Mouse (Mus musculus) ES-E14 (cell line): ENCODE data around the gene Chd1. TPM values are rescaled to one million over a fixed set of nuclear protein-coding genes. Genes with fewer than 3 reads are reported as not detected.

ENCODE experiments used
- DNase-seq: peaks from one replicate; pipeline ENCODE4 v3.0.0-alpha.2; 2013; ENCODE audit warnings: low read depth, low spot score
- H3K27ac ChIP-seq: 2 replicates; pipeline ENCODE4 v1.5.1; 2012; ENCODE audit warnings: low read depth, mild to moderate bottlenecking, low read length, moderate library complexity, mixed read lengths; ENCODE audit not compliant: poor library complexity, insufficient read depth, severe bottlenecking
- H3K36me3 ChIP-seq: 2 replicates; pipeline ENCODE4 v1.6.1; 2012; ENCODE audit warnings: mild to moderate bottlenecking, low read length, moderate library complexity, mixed read lengths; ENCODE audit not compliant: control insufficient read depth, poor library complexity, insufficient read depth, severe bottlenecking
- H3K4me1 ChIP-seq, 2 experiments: fragments of 150-350 bp in 1 of 2; sonication (generic) in 1 of 2; 2 replicates each; pipeline ENCODE4 v1.6.1; 2012; ENCODE audit warnings: low read length in 2 of 2, mild to moderate bottlenecking in 1 of 2, mixed read lengths in 1 of 2; ENCODE audit not compliant: control insufficient read depth in 2 of 2, insufficient read depth in 2 of 2, poor library complexity in 1 of 2
- H3K4me3 ChIP-seq, 2 experiments: fragments of 150-350 bp in 1 of 2; sonication (generic) in 1 of 2; 2 replicates each; pipeline ENCODE4 v1.5.1; 2012; ENCODE audit warnings: low read length in 2 of 2, low read depth in 1 of 2, mild to moderate bottlenecking in 1 of 2, mixed read lengths in 1 of 2; ENCODE audit not compliant: insufficient read depth in 1 of 2, poor library complexity in 1 of 2, severe bottlenecking in 1 of 2
- H3K9ac ChIP-seq: 2 replicates; pipeline ENCODE4 v1.6.1; 2012; ENCODE audit warnings: low read depth, mild to moderate bottlenecking, low read length, mixed read lengths; ENCODE audit not compliant: poor library complexity, insufficient read depth, severe bottlenecking
- H3K9me3 ChIP-seq: fragments of 150-350 bp; sonication (generic); 2 replicates; pipeline ENCODE4 v1.6.1; 2012; ENCODE audit warnings: low read depth, mild to moderate bottlenecking, low read length; ENCODE audit not compliant: control insufficient read depth, insufficient read depth
- CHD2 ChIP-seq: IDR thresholded peaks from 2 replicates; pipeline ENCODE4 v1.6.1; 2014; ENCODE audit warnings: mild to moderate bottlenecking, low read depth, low read length, inconsistent platforms
- HCFC1 ChIP-seq: IDR thresholded peaks from 2 replicates; pipeline ENCODE4 v1.6.1; 2012; ENCODE audit warnings: low read length, inconsistent platforms, borderline replicate concordance; ENCODE audit not compliant: insufficient read depth
- MAFK ChIP-seq: IDR thresholded peaks from 2 replicates; pipeline ENCODE4 v1.6.1; 2014; ENCODE audit warnings: mild to moderate bottlenecking, low read depth, low read length, inconsistent platforms; ENCODE audit not compliant: insufficient read depth
- ZC3H11A ChIP-seq: IDR thresholded peaks from 2 replicates; pipeline ENCODE4 v1.6.1; 2012; ENCODE audit warnings: low read depth, mild to moderate bottlenecking, inconsistent platforms, low read length, borderline replicate concordance
- ZNF384 ChIP-seq: IDR thresholded peaks from 2 replicates; pipeline ENCODE4 v1.6.1; 2012; ENCODE audit warnings: low read depth, low read length, inconsistent platforms
- in situ Hi-C, 2 experiments: fragments of 600-800 bp; cut with MboI; formaldehyde crosslinking; loops; one replicate each; pipeline ENCODE4 v1.15.1; 2025; ENCODE audit warnings: low sequenced_read_pairs in 2 of 2, inconsistent platforms in 1 of 2; ENCODE audit not compliant: unreplicated experiment in 2 of 2
- total RNA-seq: library from RNA; depleted of rRNA; stranded (reverse); fragments of 300-350 nt; gene quantifications from 2 replicates; pipeline ENCODE4 v1.2.3, GENCODE M21; 2012; rRNA removed

The Chd1 gene
- 34.8 and 39.8 TPM in 2 replicates for total RNA-seq

DNA sequence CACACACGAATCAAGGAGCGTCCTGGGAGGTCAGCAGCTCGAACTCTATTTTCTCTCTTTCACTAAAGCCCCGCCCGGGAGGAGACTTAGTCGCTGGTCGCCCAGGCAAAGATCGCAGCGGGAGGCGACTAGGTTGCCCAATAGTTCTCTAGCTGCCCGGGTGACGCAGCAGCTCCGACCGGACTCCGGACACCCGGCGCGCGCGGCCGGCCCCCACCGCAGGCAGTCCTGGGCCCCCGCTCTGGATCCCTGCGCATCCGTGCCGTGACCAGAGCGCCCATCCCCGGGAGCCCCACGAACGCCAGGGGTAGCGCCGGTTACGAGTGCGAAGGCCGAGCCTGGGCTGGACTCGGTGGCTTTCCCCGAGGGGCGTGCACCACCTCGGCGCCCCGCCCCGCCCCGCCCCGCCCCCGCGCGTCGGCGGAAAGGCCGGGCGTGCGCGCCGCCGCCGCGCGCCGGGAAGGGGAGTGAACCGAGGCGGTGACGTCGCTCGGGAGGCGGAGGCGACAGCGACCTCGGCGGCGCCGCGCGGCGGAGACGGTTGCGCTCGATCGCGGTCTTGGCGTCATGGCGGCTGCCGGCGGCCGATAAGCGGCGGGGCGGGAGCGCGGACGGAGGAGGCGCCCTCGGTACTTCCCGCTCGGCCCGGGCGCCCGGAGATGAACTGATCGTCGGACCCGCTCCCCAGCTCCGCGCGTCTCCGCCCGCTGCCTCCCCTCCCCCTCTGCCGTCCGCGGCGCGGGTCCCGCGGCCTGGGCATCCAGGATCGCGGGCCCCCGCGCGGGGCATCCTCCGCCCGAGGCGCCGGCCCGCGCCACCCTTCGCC lies at the start of gene Chd1:
TSS of gene Chd1 (plus strand) at position 493 of the 826 bp plus-strand sequence.
- H3K4me3 ChIP-seq = peak within 1 kb of the TSS; percentile 90 to 99
- no peaks in the 10 kb centered on the region for H3K9me3 ChIP-seq
- in situ Hi-C loops = no loop called here
- no peak for TF ChIP-seq ZNF384
- peak within 1 kb of the TSS; percentile 94 for H3K9ac ChIP-seq
- peak within 1 kb of the TSS; percentile 86 for H3K27ac ChIP-seq
- peaks cover 2% of the 10 kb centered on the region; the same call in 1 of the 2 replicates for H3K36me3 ChIP-seq
- DNase-seq = peak; percentile 80
- H3K4me1 ChIP-seq = peaks cover 0 to 2% of the 10 kb centered on the region in 2 experiments; a peak in 1 of 4 replicates

DNA sequence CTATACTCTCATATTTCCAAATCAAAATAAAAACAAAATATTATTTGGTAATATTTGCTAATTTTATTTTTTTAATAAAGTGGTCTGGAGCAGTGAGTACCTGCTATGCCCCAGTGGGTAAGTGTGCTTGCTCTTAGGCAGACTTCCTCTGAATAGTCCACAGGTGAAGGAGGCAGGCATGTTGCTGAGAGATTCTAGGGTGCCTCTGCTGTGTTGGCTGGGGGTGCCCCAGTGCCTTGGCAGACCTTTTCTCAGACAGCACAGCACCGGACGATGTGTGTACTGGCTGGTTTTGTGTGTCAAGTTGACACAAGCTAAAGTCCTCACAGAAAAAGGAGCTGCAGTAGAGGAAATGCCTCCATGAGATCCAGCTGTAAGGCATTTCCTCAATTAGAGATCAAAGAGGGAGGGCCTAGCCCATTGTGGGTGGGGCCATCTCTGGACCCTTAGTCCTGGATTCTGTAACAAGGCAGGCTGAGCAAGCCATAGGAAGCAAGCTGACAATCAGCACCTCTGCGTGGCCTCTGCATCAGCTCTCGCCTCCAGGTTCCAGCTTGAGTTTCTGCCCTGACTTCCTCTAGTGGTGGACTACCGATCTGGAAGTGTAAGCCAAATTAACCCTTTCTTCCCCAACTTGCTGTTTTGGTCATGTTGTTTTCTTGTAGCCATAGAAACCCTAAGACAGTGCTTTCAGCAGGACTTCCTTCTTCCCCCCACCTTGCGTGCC lies 47.7 kb upstream of the Chd1 start:
- H3K27ac ChIP-seq = no peak overlapping the region
- H3K4me1 ChIP-seq = 0 out of 4 replicates have a peak, but pooled peaks cover 0 to 4% of the 10 kb centered on the region in 2 experiments
- TF ChIP-seq HCFC1 = no peak
- no peak for TF ChIP-seq ZNF384
- no peak for TF ChIP-seq MAFK
- no peak for TF ChIP-seq CHD2
- TF ChIP-seq ZC3H11A = no peak
- H3K4me3 ChIP-seq = no peak overlapping the region
- H3K9ac ChIP-seq = no peak overlapping the region
- DNase-seq = no peak
- H3K9me3 ChIP-seq = no peaks in the 10 kb centered on the region
- in situ Hi-C loops = no loop called here
- H3K36me3 ChIP-seq = no peaks in the 10 kb centered on the region

DNA sequence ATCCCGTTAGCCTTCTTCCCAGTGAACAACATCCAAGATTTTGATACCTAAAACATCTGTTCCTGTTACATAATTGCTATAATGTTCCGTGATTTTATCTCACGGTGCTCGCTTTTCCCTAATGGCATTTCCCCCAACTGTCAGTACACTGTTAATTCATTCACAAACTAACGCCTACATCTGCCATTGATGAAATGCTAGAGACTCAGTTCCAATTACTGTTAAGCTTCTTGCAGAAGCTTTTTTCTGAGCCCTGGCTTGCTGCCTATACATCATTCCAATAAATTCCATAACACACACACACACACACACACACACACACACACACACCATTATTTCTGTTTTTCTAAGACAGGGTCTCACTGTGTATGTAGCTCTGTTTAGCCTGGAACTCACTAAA lies 31.9 kb upstream of the Chd1 start:
- Histone ChIP-seq H3K4me1 (peaks cover 3% of the 10 kb centered on the region in 2 experiments; a peak in 3 of 4 replicates), H3K4me3 (no peak overlapping the region), H3K27ac (no peak overlapping the region), H3K36me3 (no peaks in the 10 kb centered on the region), H3K9ac (no peak overlapping the region), H3K9me3 (no peaks in the 10 kb centered on the region)
- in situ Hi-C loops = no loop called here
- DNase-seq = no peak
- no peak for TF ChIP-seq HCFC1
- no peak for TF ChIP-seq MAFK
- no peak for TF ChIP-seq ZNF384
- no peak for TF ChIP-seq ZC3H11A
- TF ChIP-seq CHD2 = no peak

DNA sequence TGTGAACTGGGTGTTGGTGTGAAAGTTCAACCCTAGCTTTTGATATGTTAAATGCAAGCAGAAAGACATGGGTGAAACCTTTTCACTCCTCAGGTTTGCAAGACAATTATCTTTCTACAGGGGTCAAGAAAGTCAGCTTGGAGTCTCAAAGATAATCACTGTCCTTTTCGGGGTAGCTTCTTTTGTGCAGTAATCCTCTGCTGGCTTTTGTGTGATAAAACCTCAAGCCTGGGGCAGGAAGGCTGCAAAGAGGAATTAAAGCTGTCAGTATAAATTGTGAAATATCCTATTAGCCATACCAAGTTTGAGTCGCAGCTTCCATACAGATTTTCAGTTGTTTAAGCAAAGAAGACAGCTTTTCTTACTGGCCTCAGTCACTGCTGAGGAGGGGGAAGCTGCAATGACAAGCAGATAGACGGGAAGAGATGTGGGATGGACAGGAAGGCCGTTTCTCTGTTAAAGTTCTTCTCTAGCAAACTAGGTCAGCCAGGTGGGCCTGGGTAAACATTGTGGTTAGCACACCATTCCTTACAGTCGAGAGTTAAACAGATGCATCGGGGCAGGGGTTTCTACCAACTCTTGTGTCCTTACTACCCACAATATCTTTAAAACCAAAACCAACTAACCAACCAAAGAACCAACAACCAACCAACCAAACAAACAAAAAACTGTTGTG lies 26.7 kb upstream of the Chd1 start:
- DNase-seq = peak; percentile 46
- Histone ChIP-seq H3K36me3 (no peaks in the 10 kb centered on the region), H3K4me3 (no peak overlapping the region), H3K9ac (no peak overlapping the region), H3K9me3 (no peaks in the 10 kb centered on the region), H3K27ac (no peak overlapping the region), H3K4me1 (peaks cover 13 to 19% of the 10 kb centered on the region in 2 experiments)
- TF ChIP-seq ZNF384 (no peak), MAFK (no peak), HCFC1 (no peak), CHD2 (no peak), ZC3H11A (no peak)
- in situ Hi-C loops = no loop called here
